31 mouse cellular contexts compared by ENCODE assay signal in the genomic region with DNA sequence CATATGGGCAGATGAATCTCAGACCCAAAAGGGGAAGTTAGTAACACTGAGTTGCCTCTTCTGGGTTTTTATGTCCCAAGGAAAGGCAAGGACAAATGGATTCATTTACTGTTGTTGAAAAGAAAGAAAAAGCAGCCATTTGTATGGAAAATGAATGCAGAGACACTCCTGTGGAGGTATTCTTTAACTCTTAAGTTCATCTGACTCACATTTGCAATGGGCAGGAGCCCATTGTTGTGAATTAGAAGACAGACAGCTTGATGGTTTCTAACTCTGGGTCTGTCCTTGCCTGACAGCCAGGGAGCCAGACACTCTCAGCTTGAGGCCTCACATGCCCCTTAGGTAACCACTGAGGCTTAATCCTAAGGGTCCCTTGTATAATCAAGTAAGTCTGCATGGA. TPM values are rescaled to one million over a fixed set of nuclear protein-coding genes. Genes with fewer than 3 reads are reported as not detected.
"Had no signal": no experiment of that assay in that cellular context is flagged by ENCODE, and none has a peak within 500 bp of the region (broad histone marks: within the 10 kb centered on the region; RNA-seq: fewer than 3 reads in every experiment).

No protein-coding gene starts in this region.

- H3K9me3 ChIP-seq: limb, embryonic 12.5 days; limb, embryonic 15.5 days; midbrain, embryonic 12.5 days; neural tube, embryonic 13.5 days had no signal

- H3K27ac ChIP-seq: limb, embryonic 12.5 days; limb, embryonic 15.5 days; liver, embryonic 14.5 days; midbrain, embryonic 12.5 days; neural tube, embryonic 13.5 days had no signal

- H3K9ac ChIP-seq: limb, embryonic 12.5 days; limb, embryonic 15.5 days; liver, embryonic 14.5 days; liver, postnatal 0 days; lung, embryonic 14.5 days; midbrain, embryonic 12.5 days; neural tube, embryonic 13.5 days had no signal

- H3K36me3 ChIP-seq: midbrain, embryonic 12.5 days; neural tube, embryonic 13.5 days had no signal

- DNase-seq: kidney, adult 9 months; kidney, postnatal 4 days; left cerebral cortex, postnatal 4 days; liver, postnatal 0 days; lung, embryonic 14.5 days; lung, postnatal 10 days; lung, postnatal 36 days; retina, postnatal 1 day; thymus, adult 18-20 months; thymus, postnatal 36 days had no signal

- ATAC-seq: intestine, postnatal 0 days; liver, postnatal 0 days; midbrain, embryonic 16.5 days had no signal

- H3K27me3 ChIP-seq: limb, embryonic 12.5 days; limb, embryonic 15.5 days had no signal

- H3K4me2 ChIP-seq: limb, embryonic 12.5 days; limb, embryonic 15.5 days; liver, embryonic 11.5 days; lung, embryonic 14.5 days; midbrain, embryonic 12.5 days; neural tube, embryonic 13.5 days had no signal

- H3K4me1 ChIP-seq: limb, embryonic 15.5 days had no signal

- H3K4me3 ChIP-seq: limb, embryonic 12.5 days; limb, embryonic 15.5 days; midbrain, embryonic 12.5 days; myocyte; neural tube, embryonic 13.5 days had no signal

RNA-seq across cellular contexts. Expression of a gene that starts 4.7 kb away (rescaled TPM):
- total RNA-seq: left cerebral cortex, adult 8-10 months; left cerebral cortex, postnatal 14 days; megakaryocyte progenitor cell, adult 5-6 weeks; megakaryocyte-erythroid progenitor cell, adult 5-6 weeks; monocyte, adult 5-6 weeks; neutrophil, adult 5-6 weeks had no signal
- polyA plus RNA-seq: liver, postnatal 0 days; small intestine, adult 2 months; testis, adult 2 months; urinary bladder, adult 2 months had no signal

RNA-seq across cellular contexts. Expression of a gene that starts 57.6 kb away (rescaled TPM):
- total RNA-seq: layer of hippocampus, adult 8-10 months; layer of hippocampus, postnatal 14 days; left cerebral cortex, postnatal 14 days; left cerebral cortex, postnatal 4 days; megakaryocyte progenitor cell, adult 5-6 weeks; megakaryocyte-erythroid progenitor cell, adult 5-6 weeks; monocyte, adult 5-6 weeks; neutrophil, adult 5-6 weeks had no signal
- polyA plus RNA-seq: liver, embryonic 11.5 days; liver, embryonic 14.5 days; liver, postnatal 0 days; midbrain, embryonic 12.5 days; midbrain, embryonic 16.5 days; myocyte; neural tube, embryonic 13.5 days; small intestine, adult 2 months; spleen, adult 2 months; testis, adult 2 months had no signal
